Mouse (Mus musculus) neural tube, embryonic 12.5 days (tissue): ENCODE results near the gene Sema4g. TPM values are rescaled to one million over a fixed set of nuclear protein-coding genes. Genes with fewer than 3 reads are reported as not detected.
A peak's percentile ranks its signal among the peaks of the same experiment; 100 is the strongest.

ENCODE experiments used
- ATAC-seq: fragments of 200-750 bp; cut with Nextera tagmentation; 2 replicates; pipeline ENCODE4 v1.8.0; 2017; ENCODE audit warnings: low read depth, mild to moderate bottlenecking, moderate TSS enrichment, moderate library complexity; ENCODE audit not compliant: low FRiP score
- H3K27ac ChIP-seq: fragments of 300-500 bp; sonication (generic); 2 replicates; pipeline ENCODE4 v1.5.1; 2016
- H3K27me3 ChIP-seq: fragments of 300-500 bp; sonication (generic); replicated peaks from 2 replicates; pipeline ENCODE4 v1.6.1; 2016; ENCODE audit warnings: mild to moderate bottlenecking
- H3K36me3 ChIP-seq: fragments of 300-500 bp; sonication (generic); 2 replicates; pipeline ENCODE4 v1.6.1; 2016; ENCODE audit warnings: mild to moderate bottlenecking
- H3K4me1 ChIP-seq: fragments of 300-500 bp; sonication (generic); 2 replicates; pipeline ENCODE4 v1.6.1; 2016
- H3K4me2 ChIP-seq: fragments of 300-500 bp; sonication (generic); replicated peaks from 2 replicates; pipeline ENCODE4 v1.6.1; 2016; ENCODE audit warnings: mild to moderate bottlenecking
- H3K4me3 ChIP-seq: fragments of 300-500 bp; sonication (generic); 2 replicates; pipeline ENCODE4 v1.5.1; 2016
- H3K9ac ChIP-seq: fragments of 300-500 bp; sonication (generic); 2 replicates; pipeline ENCODE4 v1.6.1; 2016; ENCODE audit warnings: mild to moderate bottlenecking
- H3K9me3 ChIP-seq: fragments of 300-500 bp; sonication (generic); 2 replicates; pipeline ENCODE4 v1.6.1; 2016; ENCODE audit warnings: mild to moderate bottlenecking
- WGBS: fragments of 180-500 bp; shearing (Covaris S2); methylation state at CpG from one replicate; pipeline ENCODE4 v1.1.7; 2016; 5-methylcytosine and 5-hydroxymethylcytosine counted together
- polyA plus RNA-seq: library from polyadenylated mRNA; unstranded; fragments of >200 nt; fragmentation: Nextera tagmentation; extraction: Ambion mirVana; gene quantifications from 2 replicates; pipeline ENCODE4 v1.2.1, GENCODE M21; 2016

Gene Sema4g
- polyA plus RNA-seq, 1 experiment from 2014 or later: 10.8 TPM

DNA sequence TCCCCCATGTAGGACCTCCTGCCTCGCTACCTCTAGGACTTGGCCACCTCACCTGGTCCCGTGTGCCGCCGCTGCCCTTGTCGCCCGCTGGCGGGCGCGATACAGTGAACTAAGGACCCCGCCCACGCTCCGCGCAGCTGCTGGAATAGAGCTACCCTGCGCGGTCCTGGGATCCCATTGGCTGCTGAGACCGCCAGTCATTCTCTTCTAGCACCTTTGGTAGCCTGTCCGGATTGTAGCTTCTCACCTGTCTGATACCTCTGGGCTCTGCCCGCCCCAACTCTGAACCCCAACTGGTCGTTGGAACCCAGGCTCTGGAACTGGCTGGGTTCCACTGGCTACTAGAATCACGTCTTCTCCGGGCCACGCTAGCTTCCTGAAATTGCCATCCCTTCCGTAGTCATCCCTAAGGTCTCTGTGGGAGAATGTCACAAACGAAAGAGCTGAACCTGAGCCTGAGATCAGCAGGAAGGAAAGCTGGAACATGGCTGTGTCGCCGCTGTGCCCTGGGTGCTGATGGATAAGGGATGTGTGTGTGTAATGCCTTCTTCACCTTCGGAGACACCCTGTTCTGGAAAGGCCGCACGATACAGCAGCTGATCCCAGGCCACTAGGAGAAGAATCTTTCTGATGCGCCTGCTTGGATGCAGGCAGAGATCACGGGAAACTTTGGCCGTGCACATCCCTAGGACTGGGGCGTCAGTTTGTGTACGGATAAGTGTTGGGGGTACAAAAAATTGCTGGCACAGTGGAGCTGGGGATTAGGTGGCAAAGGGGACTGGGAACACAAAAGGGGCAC is 57.8 kb downstream of the Sema4g start:
- H3K4me1 ChIP-seq: peaks cover 29% of the 10 kb centered on the region
- 3% methylated on average over 34 of the region's 34 CpGs for WGBS
- peaks cover 4% of the 10 kb centered on the region; the same call in 1 of the 2 replicates for H3K36me3 ChIP-seq
- peak; percentile 61 for ATAC-seq
- peaks cover 24% of the 10 kb centered on the region for H3K27me3 ChIP-seq
- H3K4me3 ChIP-seq: peak overlapping the region; percentile 51
- peak overlapping the region; percentile 69 for H3K9ac ChIP-seq
- H3K9me3 ChIP-seq: no peaks in the 10 kb centered on the region
- H3K27ac ChIP-seq: no peak overlapping the region; the same call in 1 of the 2 replicates
- peak overlapping the region; percentile 65 for H3K4me2 ChIP-seq

DNA sequence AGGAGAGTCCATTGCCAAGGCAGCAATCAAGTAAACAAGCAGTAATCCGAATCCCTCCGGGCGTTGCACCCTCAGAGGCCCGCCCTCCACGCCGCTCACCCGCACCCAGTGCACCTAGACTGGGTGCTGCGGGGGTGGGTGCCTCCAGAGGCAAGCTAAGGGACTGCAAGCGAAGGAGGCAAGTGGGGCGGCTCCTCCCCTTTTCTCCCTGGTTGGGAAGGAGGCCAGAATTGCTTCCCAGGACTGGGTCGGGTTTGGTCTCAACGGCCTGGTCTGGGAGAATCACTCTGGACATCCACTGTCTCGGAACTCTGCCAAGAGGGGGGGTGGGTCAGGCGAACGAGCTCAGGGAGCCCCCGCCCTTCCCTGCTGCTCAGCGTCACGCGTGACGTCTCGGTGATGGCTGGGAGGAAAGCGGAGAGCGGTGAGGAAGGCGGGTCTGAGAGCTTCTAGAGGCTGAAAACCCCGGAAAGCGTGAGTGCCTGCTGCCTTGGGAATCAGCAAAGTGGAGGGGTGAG is 58.6 kb downstream of the Sema4g start, which contains the start of gene Sfxn3:
Gene Sfxn3, plus strand, starts transcription at position 87 of the 518 bp plus-strand sequence.
- WGBS: under 1% methylated on average over 26 of the region's 26 CpGs

DNA sequence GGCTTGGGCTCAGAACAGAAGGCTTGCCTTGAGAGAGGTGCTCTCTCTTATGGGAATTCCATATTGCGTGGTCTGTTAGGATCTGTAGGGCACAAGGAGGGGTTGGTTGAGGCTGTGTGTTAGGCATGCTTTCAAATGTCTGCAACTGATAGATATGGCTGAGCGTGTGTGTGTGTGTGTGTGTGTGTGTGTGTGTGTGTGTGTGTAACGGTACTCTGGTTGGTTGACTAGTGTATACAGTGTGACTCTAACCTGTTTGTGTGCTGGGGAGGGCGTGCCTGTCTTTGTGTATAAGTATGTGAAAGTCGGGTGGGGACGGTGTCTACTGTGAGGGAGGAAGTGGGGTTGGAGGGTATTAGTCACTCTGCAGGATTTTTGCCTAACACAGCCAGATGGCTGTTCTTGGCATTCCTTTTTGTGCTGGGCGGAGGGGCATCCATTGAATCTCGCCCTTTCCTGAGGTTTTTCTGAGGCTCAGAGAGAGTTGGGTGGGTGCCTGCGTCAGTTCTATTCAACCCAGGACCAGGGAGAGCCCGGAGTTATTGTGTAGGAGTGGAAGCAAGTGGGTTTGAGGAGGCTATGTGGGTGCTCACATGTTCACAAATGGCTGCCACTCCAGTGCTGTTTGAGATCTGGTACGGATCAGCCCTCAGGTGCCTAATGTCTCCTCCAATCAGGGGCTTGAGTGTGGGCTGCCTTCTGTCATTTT is 59.2 kb downstream of the Sema4g start:
- peaks cover 13% of the 10 kb centered on the region; the same call in 1 of the 2 replicates for H3K36me3 ChIP-seq
- peak overlapping the region; percentile 74 for H3K27ac ChIP-seq
- peak overlapping the region; percentile 69 for H3K9ac ChIP-seq
- no peaks in the 10 kb centered on the region for H3K9me3 ChIP-seq
- H3K4me3 ChIP-seq: peak overlapping the region; percentile 51
- 57% methylated on average over 11 of the region's 11 CpGs for WGBS
- ATAC-seq: peak; percentile 34
- peaks cover 24% of the 10 kb centered on the region for H3K27me3 ChIP-seq
- peaks cover 29% of the 10 kb centered on the region for H3K4me1 ChIP-seq
- peak overlapping the region; percentile 65 for H3K4me2 ChIP-seq

More for the DNA sequence above, 58.6 kb downstream of the Sema4g start, which contains the start of gene Sfxn3:
- peak within 1 kb of the TSS; percentile 65 for H3K4me2 ChIP-seq
- H3K4me3 ChIP-seq: peak within 1 kb of the TSS; percentile 51
- ATAC-seq: peak; percentile 86
- H3K27me3 ChIP-seq: peaks cover 24% of the 10 kb centered on the region
- no peaks in the 10 kb centered on the region for H3K9me3 ChIP-seq
- H3K4me1 ChIP-seq: peaks cover 29% of the 10 kb centered on the region
- peak within 1 kb of the TSS; percentile 69 for H3K9ac ChIP-seq
- peak within 1 kb of the TSS; percentile 74 for H3K27ac ChIP-seq
- H3K36me3 ChIP-seq: peaks cover 9% of the 10 kb centered on the region; the same call in 1 of the 2 replicates

DNA sequence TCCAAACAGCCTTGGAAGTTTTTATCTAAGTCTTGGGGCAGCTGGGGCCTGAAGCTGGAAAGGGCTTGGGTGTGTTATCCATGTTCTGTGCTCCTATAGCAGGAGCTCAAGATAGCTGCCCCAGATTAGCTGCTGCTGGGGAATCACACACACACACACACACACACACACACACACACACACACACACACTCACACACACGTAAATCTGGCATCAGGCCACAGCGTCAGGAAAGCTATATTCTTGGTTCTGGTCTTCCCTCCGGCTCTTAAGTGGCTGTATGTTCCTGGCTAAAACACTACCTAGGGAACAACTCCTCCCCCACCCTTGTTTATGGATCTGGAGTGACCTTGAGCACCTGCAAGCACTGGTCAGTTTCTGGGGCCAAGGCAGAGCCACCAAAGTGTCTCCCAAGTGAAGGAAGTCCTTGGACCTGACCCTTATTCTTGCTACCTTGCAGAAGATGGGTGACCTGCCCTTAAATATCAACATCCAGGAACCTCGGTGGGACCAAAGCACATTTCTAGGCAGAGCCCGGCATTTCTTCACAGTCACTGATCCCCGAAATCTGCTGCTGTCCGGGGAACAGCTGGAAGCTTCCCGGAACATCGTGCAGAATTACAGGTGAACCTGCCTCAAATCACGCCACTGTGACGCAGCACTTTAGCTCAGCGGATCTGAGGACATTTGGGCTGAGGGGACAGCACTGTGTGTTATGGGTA is 59.9 kb downstream of the Sema4g start:
- H3K36me3 ChIP-seq: peaks cover 13% of the 10 kb centered on the region; the same call in 1 of the 2 replicates
- H3K4me1 ChIP-seq: peaks cover 29% of the 10 kb centered on the region
- H3K4me3 ChIP-seq: peak overlapping the region; percentile 51
- WGBS: 85% methylated on average over 12 of the region's 12 CpGs
- ATAC-seq: no peak
- 0 out of 2 replicates have a peak overlapping the region, but pooled peaks have one; percentile 69 for H3K9ac ChIP-seq
- no peaks in the 10 kb centered on the region for H3K9me3 ChIP-seq
- peak overlapping the region; percentile 65 for H3K4me2 ChIP-seq
- peaks cover 24% of the 10 kb centered on the region for H3K27me3 ChIP-seq
- no peak overlapping the region for H3K27ac ChIP-seq

DNA sequence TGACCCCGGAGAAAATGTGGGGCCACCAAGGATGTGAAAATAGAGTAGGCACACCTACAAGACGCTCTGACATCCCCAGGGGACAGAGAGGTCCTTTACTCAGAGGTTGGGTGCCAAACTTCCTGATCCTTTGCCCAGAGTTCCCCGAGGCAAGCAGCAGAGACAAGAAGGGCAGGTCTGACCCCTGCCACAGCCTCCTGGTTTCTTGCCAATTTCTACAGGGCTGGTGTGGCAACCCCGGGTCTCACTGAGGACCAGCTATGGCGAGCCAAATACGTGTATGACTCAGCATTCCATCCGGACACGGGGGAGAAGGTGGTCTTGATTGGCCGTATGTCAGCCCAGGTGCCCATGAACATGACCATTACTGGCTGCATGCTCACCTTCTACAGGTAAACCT is 60.6 kb downstream of the Sema4g start:
- Histone ChIP-seq H3K4me1 (peaks cover 29% of the 10 kb centered on the region), H3K4me3 (no peak overlapping the region), H3K4me2 (peak overlapping the region; percentile 65; the same call in 1 of the 2 replicates), H3K27me3 (peaks cover 20% of the 10 kb centered on the region), H3K27ac (no peak overlapping the region), H3K9me3 (no peaks in the 10 kb centered on the region), H3K9ac (no peak overlapping the region; the same call in 1 of the 2 replicates), H3K36me3 (peaks cover 19% of the 10 kb centered on the region; the same call in 1 of the 2 replicates)
- WGBS: 79% methylated on average over 9 of the region's 9 CpGs
- no peak for ATAC-seq

Other genes with a start within 250 kb of the Sema4g start
- gene Pax2, start 233.1 kb upstream of the Sema4g start, polyA plus RNA-seq: 21.9 and 23.3 TPM in 2 replicates
- gene Slf2, start 58.0 kb upstream of the Sema4g start, polyA plus RNA-seq: 37.2 and 38.9 TPM in 2 replicates
- gene Twnk, start 16.6 kb downstream of the Sema4g start, polyA plus RNA-seq: 21.4 and 22.8 TPM in 2 replicates
- gene Mrpl43, start 17.3 kb downstream of the Sema4g start, polyA plus RNA-seq: 82.9 and 83.2 TPM in 2 replicates
- 68.5 and 70.0 TPM in 2 replicates for gene Lzts2, start 25.3 kb downstream of the Sema4g start, polyA plus RNA-seq
- 0.63 and 0.72 TPM in 2 replicates for gene Pdzd7, start 56.6 kb downstream of the Sema4g start, polyA plus RNA-seq
- gene Sfxn3, start 58.4 kb downstream of the Sema4g start, polyA plus RNA-seq: 38.3 and 41.2 TPM in 2 replicates
- 0.46 and 0.57 TPM in 2 replicates for gene Kazald1, start 86.1 kb downstream of the Sema4g start, polyA plus RNA-seq
- gene Tlx1, start 161.6 kb downstream of the Sema4g start, polyA plus RNA-seq: 2.0 and 2.4 TPM in 2 replicates
- gene Lbx1, start 246.7 kb downstream of the Sema4g start, polyA plus RNA-seq: 20.3 and 21.3 TPM in 2 replicates